Mouse (Mus musculus): Measurements from ENCODE around the gene Mindy4. TPM values are rescaled to one million over a fixed set of nuclear protein-coding genes. Genes with fewer than 3 reads are reported as not detected.

The Mindy4 gene
- total and polyA plus RNA-seq, 3 experiments, result 0.23 to 1.6 TPM; not detected in 1

GRCm38 (mm10) chr6:55350383-55350952, 147.3 kb downstream of the Mindy4 start:
- no peak for TF ChIP-seq MAX (IDR thresholded peaks at IDR 0.05; ENCODE audit: low read length)
- TF ChIP-seq POLR2AphosphoS5 (IDR thresholded peaks at IDR 0.05; ENCODE audit: borderline replicate concordance, low read depth, low read length), result no peak
- no peak for TF ChIP-seq CTCF (IDR thresholded peaks at IDR 0.05 in 2 of 3, conservative IDR thresholded peaks at IDR 0.05 in 1 of 3; ENCODE audit: control insufficient read depth in 1 of 3, insufficient read depth in 1 of 3, low read depth in 2 of 3, low read length in 3 of 3, poor library complexity in 1 of 3, severe bottlenecking in 1 of 3)
- no peak for TF ChIP-seq MXI1 (IDR thresholded peaks at IDR 0.05; ENCODE audit: low read depth, low read length)
- TF ChIP-seq MYC (IDR thresholded peaks at IDR 0.05; ENCODE audit: low read depth, low read length), result no peak
- no peak for TF ChIP-seq CHD1 (IDR thresholded peaks at IDR 0.05; ENCODE audit: low read depth, low read length)
- TF ChIP-seq CHD2 (IDR thresholded peaks at IDR 0.05; ENCODE audit: low read length), result no peak
- TF ChIP-seq MAFK (IDR thresholded peaks at IDR 0.05; ENCODE audit: borderline replicate concordance, low read depth, low read length), result no peak
- no peak for TF ChIP-seq TCF12 (IDR thresholded peaks at IDR 0.05; ENCODE audit: low read depth, low read length)
- TF ChIP-seq USF2 (IDR thresholded peaks at IDR 0.05; ENCODE audit: borderline replicate concordance in 1 of 2, insufficient read depth in 1 of 2, low read depth in 1 of 2, low read length in 2 of 2), result no peak
- TF ChIP-seq ZKSCAN1 (IDR thresholded peaks at IDR 0.05; ENCODE audit: low read depth, low read length), result no peak
- no peak for TF ChIP-seq GATA1 (IDR thresholded peaks at IDR 0.05; ENCODE audit: low read depth, low read length)
- no peak for TF ChIP-seq NELFE (IDR thresholded peaks at IDR 0.05; ENCODE audit: low read depth, low read length)
- TF ChIP-seq HCFC1 (IDR thresholded peaks at IDR 0.05; ENCODE audit: low read depth, low read length), result no peak
- no peak for TF ChIP-seq E2F4 (IDR thresholded peaks at IDR 0.05; ENCODE audit: borderline replicate concordance, low read depth, low read length)
- TF ChIP-seq JUND (IDR thresholded peaks at IDR 0.05; ENCODE audit: low read depth, low read length), result no peak
- TF ChIP-seq ETS1 (IDR thresholded peaks at IDR 0.05; ENCODE audit: low read depth, low read length), result no peak
- Histone ChIP-seq H3K4me1 (ENCODE audit: control insufficient read depth in 1 of 2, insufficient read depth in 2 of 2, low read length in 2 of 2) (no peaks in the 10 kb centered on the region), H3K9me3 (replicated peaks; ENCODE audit: insufficient read depth, low read length) (no peaks in the 10 kb centered on the region), H3K4me3 (ENCODE audit: control insufficient read depth in 1 of 2, insufficient read depth in 1 of 2, low read depth in 2 of 2, low read length in 2 of 2) (no peak overlapping the region), H3K9ac (ENCODE audit: control insufficient read depth, low read depth, low read length, poor library complexity, severe bottlenecking) (no peak overlapping the region), H3K27me3 (ENCODE audit: control insufficient read depth in 1 of 2, insufficient read depth in 2 of 2, low read length in 2 of 2) (no peaks in the 10 kb centered on the region), H3K79me2 (ENCODE audit: control insufficient read depth, insufficient read depth, low read length, poor library complexity) (no peaks in the 10 kb centered on the region), H3K27ac (ENCODE audit: control insufficient read depth, low read depth, low read length) (no peak overlapping the region), H3K36me3 (ENCODE audit: control insufficient read depth in 1 of 2, insufficient read depth in 2 of 2, low read length in 2 of 2) (no peaks in the 10 kb centered on the region)
- no peak for DNase-seq (ENCODE audit: low read depth, low spot score)

- no peak for DNase-seq (ENCODE audit: low read depth, low spot score)
- H3K27ac ChIP-seq (ENCODE audit: control insufficient read depth, low read depth, low read length), result no peak overlapping the region
- no peaks in the 10 kb centered on the region for H3K9me3 ChIP-seq (replicated peaks; ENCODE audit: insufficient read depth, low read length)
- peaks cover 0 to 5% of the 10 kb centered on the region in 2 experiments; a peak in 1 of 4 replicates for H3K4me1 ChIP-seq (ENCODE audit: control insufficient read depth in 1 of 2, insufficient read depth in 2 of 2, low read length in 2 of 2)
- H3K79me2 ChIP-seq (ENCODE audit: control insufficient read depth, insufficient read depth, low read length, poor library complexity), result no peaks in the 10 kb centered on the region
- H3K9ac ChIP-seq (ENCODE audit: control insufficient read depth, low read depth, low read length, poor library complexity, severe bottlenecking), result no peak overlapping the region
- no peaks in the 10 kb centered on the region; a peak in 1 of 4 replicates for H3K36me3 ChIP-seq (ENCODE audit: control insufficient read depth in 1 of 2, insufficient read depth in 2 of 2, low read length in 2 of 2)
- H3K27me3 ChIP-seq (ENCODE audit: control insufficient read depth in 1 of 2, insufficient read depth in 2 of 2, low read length in 2 of 2), result no peaks in the 10 kb centered on the region
- TF ChIP-seq MAZ (IDR thresholded peaks at IDR 0.05; ENCODE audit: low read depth, low read length), result no peak
- TF ChIP-seq MAX (IDR thresholded peaks at IDR 0.05; ENCODE audit: low read length), result no peak
- no peak for TF ChIP-seq SMC3 (IDR thresholded peaks at IDR 0.05; ENCODE audit: low read depth, low read length)
- no peak for TF ChIP-seq RCOR1 (IDR thresholded peaks at IDR 0.05; ENCODE audit: low read depth, low read length)
- TF ChIP-seq MYC (IDR thresholded peaks at IDR 0.05; ENCODE audit: low read depth, low read length), result no peak
- TF ChIP-seq NELFE (IDR thresholded peaks at IDR 0.05; ENCODE audit: low read depth, low read length), result no peak
- no peak for TF ChIP-seq GATA1 (IDR thresholded peaks at IDR 0.05; ENCODE audit: low read depth, low read length)
- no peak for TF ChIP-seq ZNF384 (IDR thresholded peaks at IDR 0.05; ENCODE audit: low read depth, low read length)
- no peak for TF ChIP-seq ETS1 (IDR thresholded peaks at IDR 0.05; ENCODE audit: low read depth, low read length)
- TF ChIP-seq POLR2AphosphoS5 (IDR thresholded peaks at IDR 0.05; ENCODE audit: borderline replicate concordance, low read depth, low read length), result no peak
- no peak for TF ChIP-seq KAT2A (conservative IDR thresholded peaks at IDR 0.05; ENCODE audit: low read depth, low read length)
- no peak for TF ChIP-seq TCF12 (IDR thresholded peaks at IDR 0.05; ENCODE audit: low read depth, low read length)
- TF ChIP-seq ZMIZ1 (IDR thresholded peaks at IDR 0.05; ENCODE audit: low read depth, low read length), result no peak
- TF ChIP-seq POLR2AphosphoS2 (IDR thresholded peaks at IDR 0.05; ENCODE audit: low read length), result no peak
- no peak for TF ChIP-seq ELF1 (IDR thresholded peaks at IDR 0.05; ENCODE audit: low read depth, low read length)
- no peak for TF ChIP-seq NRF1 (IDR thresholded peaks at IDR 0.05; ENCODE audit: insufficient read depth, low read depth, low read length, poor library complexity, severe bottlenecking)
- no peak for TF ChIP-seq ZKSCAN1 (IDR thresholded peaks at IDR 0.05; ENCODE audit: low read depth, low read length)
- H3K4me3 ChIP-seq (ENCODE audit: control insufficient read depth in 1 of 2, insufficient read depth in 1 of 2, low read depth in 2 of 2, low read length in 2 of 2), result no peak overlapping the region
Observed at GRCm38 (mm10) chr6:55351712-55352111, 148.5 kb downstream of the Mindy4 start.

All from MEL (cell line).